Mouse (Mus musculus): ENCODE data around the gene Coq8b.
A peak's percentile ranks its signal among the peaks of the same experiment; 100 is the strongest.

GRCm38 (mm10) chr7:27237527-27237926, 4.7 kb downstream of the Coq8b start:
- TF ChIP-seq CTCF (conservative IDR thresholded peaks at IDR 0.05; ENCODE audit: insufficient read depth, insufficient read length, low read depth, low read length) = peak; percentile 46
- no peak for TF ChIP-seq POLR2A (IDR thresholded peaks at IDR 0.05; ENCODE audit: low read depth, low read length)

All from kidney, adult 2 months (tissue).